Mouse (Mus musculus): ENCODE measurements around the gene Ubqln4.

GRCm38 (mm10) chr3:88575540-88575939 lies 22.0 kb downstream of the Ubqln4 start, which contains the start of gene Ssr2:
- TF ChIP-seq JUND (IDR thresholded peaks at IDR 0.05; ENCODE audit: low read depth, low read length): no peak
- TF ChIP-seq MAX (IDR thresholded peaks at IDR 0.05; ENCODE audit: low read length): no peak
- TF ChIP-seq KAT2A (conservative IDR thresholded peaks at IDR 0.05; ENCODE audit: low read depth, low read length): no peak
- TF ChIP-seq EP300 (IDR thresholded peaks at IDR 0.05; ENCODE audit: low read depth in 1 of 2, low read length in 2 of 2): no peak
- TF ChIP-seq MXI1 (IDR thresholded peaks at IDR 0.05; ENCODE audit: low read depth, low read length): no peak
- TF ChIP-seq POLR2A (IDR thresholded peaks at IDR 0.05; ENCODE audit: control insufficient read depth in 1 of 2, insufficient read depth in 1 of 2, low read depth in 1 of 2, low read length in 2 of 2, poor library complexity in 1 of 2): no peak
- no peak for TF ChIP-seq E2F4 (IDR thresholded peaks at IDR 0.05; ENCODE audit: borderline replicate concordance, low read depth, low read length)

Data from MEL (cell line).